Mouse (Mus musculus) thymus, postnatal 25 days (tissue): Measurements from ENCODE around the gene 1700028J19Rik.
"Not testable (repeated sequence)": the region's sequence is repeated elsewhere in the genome, so short reads cannot be mapped to it uniquely, and the experiment has no call there.

Experiments
- DNase-seq: peaks from one replicate; pipeline ENCODE4 v3.0.0; 2022

The 1700028J19Rik gene

DNA sequence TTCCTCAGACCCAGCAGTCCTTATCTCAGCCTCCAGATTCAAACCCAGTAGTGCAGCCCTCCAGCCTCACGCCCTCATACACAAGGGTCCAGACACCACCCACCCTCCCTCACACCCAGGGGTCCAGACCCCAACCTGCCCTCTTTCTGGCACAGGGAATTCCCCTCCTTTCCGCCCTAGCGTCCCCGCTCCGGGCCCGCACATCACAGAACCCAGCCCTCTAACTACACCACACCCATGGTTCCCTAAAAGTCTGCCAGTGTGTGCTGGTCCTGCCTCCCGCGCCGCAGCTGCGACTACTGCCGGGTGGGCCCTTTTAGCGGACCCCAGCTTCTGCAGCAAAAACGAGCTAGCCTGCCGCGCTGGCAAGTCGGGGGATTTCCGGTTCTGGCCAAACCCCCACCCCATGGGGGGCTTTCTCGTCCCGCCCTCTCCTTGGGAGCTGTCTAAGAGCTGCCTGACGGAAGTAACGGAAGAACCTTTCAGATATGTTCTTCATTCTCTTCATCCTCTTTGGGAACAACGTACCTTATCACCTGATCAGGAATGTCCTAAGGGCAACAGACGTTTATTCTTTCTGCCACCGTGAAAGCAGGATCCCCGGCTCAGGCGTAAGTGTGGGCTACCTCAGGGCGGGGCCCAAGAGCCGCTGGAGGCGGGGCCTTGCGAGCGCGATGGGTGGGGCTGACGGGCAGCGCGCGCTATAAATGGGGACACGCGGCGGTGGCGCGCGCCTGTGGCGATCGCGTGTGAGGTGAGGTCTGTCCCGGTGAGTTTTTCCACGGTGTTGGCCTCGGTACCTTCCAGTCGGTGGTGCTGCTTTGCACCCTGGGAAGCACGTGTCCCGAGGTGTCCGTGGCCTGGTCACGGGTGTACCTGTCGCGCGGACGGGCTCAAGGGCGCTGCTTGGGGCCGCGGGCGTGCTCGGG, at the start of gene 1700028J19Rik, which contains the start of gene 2410002F23Rik:
TSS of gene 1700028J19Rik (minus strand) at position 641 of the 929 bp plus-strand sequence.
TSS of gene 2410002F23Rik (plus strand) at position 668 of the 929 bp plus-strand sequence.
- peak; percentile 94 for DNase-seq

GRCm38 (mm10) chr7:44291418-44291817, 44.9 kb upstream of the 1700028J19Rik start:
- no peak for DNase-seq

GRCm38 (mm10) chr7:44290986-44291385, 44.5 kb upstream of the 1700028J19Rik start:
- DNase-seq = no peak

DNA sequence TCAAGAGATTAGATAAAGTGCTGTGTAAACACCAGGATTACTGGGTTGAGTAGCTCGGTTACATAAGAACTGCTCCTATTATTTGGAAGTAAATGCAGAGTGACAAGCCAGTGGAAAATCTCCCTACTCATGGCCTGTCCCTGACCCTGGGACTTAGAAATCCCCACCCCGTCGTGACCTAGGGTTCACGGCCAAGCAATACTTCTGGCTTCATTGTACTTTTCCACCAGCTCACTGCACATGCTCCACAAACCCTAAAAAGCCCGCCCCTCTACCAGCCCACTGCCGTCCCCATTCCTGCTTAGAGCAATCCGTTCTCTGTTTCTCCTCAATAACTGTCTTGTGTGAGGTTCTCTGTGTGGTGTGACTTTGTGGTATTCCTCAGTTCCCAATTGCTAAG, 41.3 kb upstream of the 1700028J19Rik start:
- DNase-seq = no peak

- no peak for DNase-seq
These were observed 35.1 kb upstream of the 1700028J19Rik start for GRCm38 (mm10) chr7:44281586-44281985.

GRCm38 (mm10) chr7:44280959-44281358, 34.5 kb upstream of the 1700028J19Rik start:
- DNase-seq = no peak

- DNase-seq = peak; percentile 25
These were observed 30.7 kb upstream of the 1700028J19Rik start for GRCm38 (mm10) chr7:44277250-44277622.

DNA sequence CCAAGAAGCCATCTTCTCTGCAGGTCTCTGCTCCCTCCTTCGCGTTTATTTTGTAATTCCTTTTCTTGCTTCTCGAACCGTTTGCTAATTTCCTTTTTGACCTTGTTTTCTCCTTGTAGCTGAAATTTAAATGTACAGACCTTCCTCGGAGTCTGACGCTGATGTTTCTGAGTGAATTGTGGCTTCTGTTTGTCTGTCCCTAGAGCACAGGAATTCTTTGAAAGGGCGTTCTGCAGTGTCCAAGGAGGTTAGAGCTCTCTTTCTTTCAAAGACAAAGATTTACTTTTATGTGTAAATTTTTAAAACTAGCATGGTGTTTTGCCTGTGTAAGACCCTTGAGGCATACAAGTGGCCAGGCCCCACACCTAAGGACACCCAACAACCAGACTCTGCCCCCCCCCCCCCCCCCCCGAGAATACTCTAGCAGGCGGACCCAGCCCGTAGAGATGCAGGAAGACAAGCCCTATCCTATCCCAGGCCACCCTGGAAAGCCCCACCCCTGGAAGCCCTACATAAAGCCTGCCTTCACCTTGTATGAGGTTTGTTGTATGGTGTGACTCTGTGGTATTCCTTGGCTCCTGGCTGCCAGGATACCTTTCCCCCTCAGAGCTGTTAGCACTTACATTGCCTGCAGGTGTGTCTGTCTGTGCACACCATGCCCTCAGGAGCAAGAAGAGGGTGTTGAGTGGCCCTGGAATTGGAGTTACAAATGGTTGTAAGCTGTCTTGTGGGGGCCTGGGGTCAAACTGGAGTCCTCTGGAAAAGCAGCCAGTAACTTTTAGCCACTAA, 30.2 kb upstream of the 1700028J19Rik start:
- DNase-seq = no peak

- no peak for DNase-seq
These were observed 29.1 kb upstream of the 1700028J19Rik start for GRCm38 (mm10) chr7:44275546-44275945.

DNA sequence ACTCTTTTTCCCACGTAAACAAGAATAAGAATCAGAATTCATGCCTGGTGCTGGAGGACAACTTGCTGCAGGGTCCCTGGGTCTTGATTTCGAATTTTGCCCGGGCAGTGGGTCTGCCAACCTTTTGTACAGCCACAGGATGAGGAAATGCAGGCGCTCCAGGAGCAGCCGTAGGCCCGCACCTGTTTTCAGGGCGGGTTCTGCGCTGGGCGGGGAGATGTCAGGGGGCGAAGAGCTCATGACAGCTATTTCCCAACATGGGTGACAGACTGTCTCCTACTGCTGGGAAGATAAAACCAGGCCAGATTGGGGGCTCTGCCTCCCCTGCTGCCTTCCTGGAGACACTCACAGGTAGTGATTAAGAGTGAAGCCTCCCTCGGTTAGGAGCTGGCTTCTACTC, 27.6 kb upstream of the 1700028J19Rik start:
- no peak for DNase-seq

GRCm38 (mm10) chr7:44273446-44273845, 27.0 kb upstream of the 1700028J19Rik start:
- no peak for DNase-seq

DNA sequence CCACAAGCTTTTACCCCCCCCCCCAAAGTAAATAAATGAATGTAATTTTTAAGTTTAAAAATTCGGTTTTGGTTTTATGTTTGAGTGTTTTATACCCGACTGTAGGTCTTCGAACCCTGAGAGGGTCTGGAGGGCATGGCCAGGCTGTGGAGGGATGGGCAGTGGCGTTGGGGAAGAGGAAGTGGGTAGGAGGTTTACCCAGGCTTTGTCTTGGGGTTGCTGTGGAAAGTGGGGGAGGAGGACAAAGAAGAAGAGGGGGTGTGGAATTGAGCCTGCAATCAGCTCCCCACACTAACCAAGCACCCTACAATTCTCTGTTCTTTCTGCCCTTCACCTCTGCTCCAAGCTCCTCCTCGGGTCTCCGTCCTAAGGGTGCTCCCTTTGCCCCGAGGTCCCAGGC, 26.1 kb upstream of the 1700028J19Rik start:
- DNase-seq = no peak

- DNase-seq = no peak
These were observed 24.8 kb upstream of the 1700028J19Rik start for GRCm38 (mm10) chr7:44271309-44271708.

- no peak for DNase-seq
These were observed 22.9 kb upstream of the 1700028J19Rik start for GRCm38 (mm10) chr7:44269397-44269796.

GRCm38 (mm10) chr7:44268117-44268516, 21.6 kb upstream of the 1700028J19Rik start:
- DNase-seq = no peak

DNA sequence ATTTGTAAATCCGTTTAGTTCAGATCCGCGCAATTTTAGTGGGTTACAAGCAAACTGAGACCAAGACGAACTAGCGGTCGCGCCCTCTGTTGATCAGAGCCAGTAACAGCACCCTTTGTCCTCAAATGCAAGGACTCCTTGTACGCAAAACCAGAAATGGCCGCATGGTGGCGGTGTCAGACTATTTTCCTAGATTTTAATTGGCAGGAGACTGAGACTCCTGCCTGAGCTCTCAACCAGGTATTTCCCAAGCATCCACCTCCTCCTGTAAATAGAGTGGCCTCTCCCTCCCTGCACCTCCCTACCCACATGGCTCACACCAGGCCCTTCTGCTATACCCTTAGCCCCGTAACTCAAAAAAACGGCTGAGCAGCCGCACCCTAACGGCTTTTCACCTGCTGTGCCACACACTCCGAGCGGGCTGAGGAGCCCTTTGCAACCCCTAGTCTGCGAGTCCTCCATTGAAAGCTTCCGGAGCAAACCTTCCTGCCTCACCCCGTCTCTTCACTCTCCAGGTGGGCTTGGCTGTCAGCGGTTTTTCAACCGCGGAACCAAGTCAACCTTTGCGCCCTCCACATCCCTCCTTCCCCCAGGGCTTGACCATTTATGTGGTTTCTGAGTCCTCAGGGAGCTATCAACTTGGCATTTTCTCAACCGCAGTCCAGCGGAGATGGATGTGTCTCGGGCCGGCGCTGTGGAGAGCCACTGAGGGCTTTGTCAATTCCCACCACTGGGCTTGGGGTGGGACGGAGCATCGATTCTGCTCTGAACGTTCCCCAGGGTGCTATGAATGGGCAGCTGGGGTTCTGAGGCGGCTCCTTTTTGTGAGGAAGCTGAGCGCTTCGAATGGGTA, 16.5 kb upstream of the 1700028J19Rik start:
- peak; percentile 96 for DNase-seq

DNA sequence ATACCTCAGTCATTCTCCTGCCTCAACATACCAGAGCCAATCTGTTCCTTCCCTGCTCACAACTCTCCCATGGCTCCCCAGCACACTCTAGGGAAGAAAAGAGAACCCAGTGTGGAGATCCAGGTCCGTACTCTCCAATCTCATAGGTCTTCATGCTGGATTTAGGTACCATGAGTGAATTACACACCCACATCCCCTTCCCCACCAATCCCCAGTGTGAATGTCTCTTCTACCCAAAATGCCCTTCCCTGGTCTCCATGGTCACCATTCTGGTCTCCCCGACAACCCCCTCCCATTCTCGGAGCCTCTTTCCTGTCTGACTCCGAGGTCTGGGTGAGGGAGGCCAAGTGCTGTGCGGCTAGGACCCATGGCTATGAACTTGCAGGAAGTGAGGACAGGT, 14.7 kb upstream of the 1700028J19Rik start, which contains the start of gene Gm15517:
TSS of gene Gm15517 (plus strand) at position 301 of the 400 bp plus-strand sequence.
- DNase-seq = no peak

- no peak for DNase-seq
These were observed 13.9 kb upstream of the 1700028J19Rik start for GRCm38 (mm10) chr7:44260410-44260809.

DNA sequence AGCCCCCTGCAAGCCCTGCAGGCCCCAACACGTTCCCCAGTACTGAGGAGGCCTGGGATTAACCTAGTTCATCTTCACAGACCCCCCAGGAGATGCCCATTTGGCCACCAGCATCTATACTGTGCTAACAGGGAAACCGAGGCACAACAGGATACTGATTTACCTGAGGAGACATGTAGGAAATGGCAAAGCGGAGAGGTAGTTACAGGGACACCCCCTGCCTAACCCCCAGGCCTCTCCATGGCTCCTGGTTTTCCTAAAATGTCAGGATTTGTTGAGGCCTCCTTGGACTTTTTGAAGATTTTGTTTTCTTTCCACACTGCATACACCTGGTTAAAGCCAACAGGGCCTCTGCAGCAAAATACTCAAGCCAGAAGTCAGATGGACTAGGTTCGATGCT, 10.8 kb upstream of the 1700028J19Rik start, which contains the start of gene Acp4:
TSS of gene Acp4 (minus strand) at position 101 of the 400 bp plus-strand sequence.
- no peak for DNase-seq

- no peak for DNase-seq
These were observed 8.4 kb upstream of the 1700028J19Rik start for GRCm38 (mm10) chr7:44254930-44255329.

GRCm38 (mm10) chr7:44253023-44253616, 6.6 kb upstream of the 1700028J19Rik start:
- no peak for DNase-seq

GRCm38 (mm10) chr7:44250732-44251275, 4.3 kb upstream of the 1700028J19Rik start:
- not testable (repeated sequence) for DNase-seq
